Mouse (Mus musculus) cerebellum, postnatal 36 days (tissue): ENCODE measurements at regions not wholly inside any gene's neighbourhood (a gene's known extent, or its start where the extent isn't known, plus 50 kb on each side); places are given as distances from the start of the nearest gene placed in this dataset.

Experiments
- DNase-seq, 2 experiments: peaks; one replicate each; pipeline ENCODE4 v3.0.0; 2021 to 2022; ENCODE audit warnings: mixed read lengths in 2 of 2

- DNase-seq = peak; percentile 72 to 75
Observed at GRCm38 (mm10) chr7:63811816-63812215, 104.8 kb upstream of the E030018B13Rik start.

- DNase-seq = no peak
Observed at GRCm38 (mm10) chr7:63815531-63815930, 101.1 kb upstream of the E030018B13Rik start.

- DNase-seq = no peak
Observed at GRCm38 (mm10) chr7:63816056-63816941, 100.4 kb upstream of the E030018B13Rik start.

GRCm38 (mm10) chr7:63817476-63817875, 99.2 kb upstream of the E030018B13Rik start:
- DNase-seq = no peak

- no peak for DNase-seq
Observed at GRCm38 (mm10) chr7:63818105-63818504, 98.6 kb upstream of the E030018B13Rik start.

- peak in 1 of 2 experiments; percentile 31 for DNase-seq
Observed at GRCm38 (mm10) chr7:63820286-63820685, 96.4 kb upstream of the E030018B13Rik start.

- DNase-seq = no peak
Observed at GRCm38 (mm10) chr7:63822001-63822400, 94.7 kb upstream of the E030018B13Rik start.

GRCm38 (mm10) chr7:63824009-63824408, 92.6 kb upstream of the E030018B13Rik start:
- no peak for DNase-seq

- DNase-seq = no peak
Observed at GRCm38 (mm10) chr7:63829362-63829920, 87.2 kb upstream of the E030018B13Rik start.

GRCm38 (mm10) chr7:63833676-63834075, 83.0 kb upstream of the E030018B13Rik start:
- no peak for DNase-seq

GRCm38 (mm10) chr7:63835958-63836357, 80.7 kb upstream of the E030018B13Rik start:
- no peak for DNase-seq
